Mouse (Mus musculus) naive thymus-derived CD4-positive, alpha-beta T cell, adult 2 months (primary cell): ENCODE data around the gene Serpinb12.
"Not testable (repeated sequence)": the region's sequence is repeated elsewhere in the genome, so short reads cannot be mapped to it uniquely, and the experiment has no call there.

ENCODE experiments used
- DNase-seq: peaks from one replicate; pipeline ENCODE4 v3.0.0-alpha.2; 2011; ENCODE audit warnings: low read depth

The Serpinb12 gene

GRCm38 (mm10) chr1:106934265-106934664 is at the start of gene Serpinb12:
TSS of gene Serpinb12 (plus strand) at chr1:106934449.
- DNase-seq: no peak

DNA sequence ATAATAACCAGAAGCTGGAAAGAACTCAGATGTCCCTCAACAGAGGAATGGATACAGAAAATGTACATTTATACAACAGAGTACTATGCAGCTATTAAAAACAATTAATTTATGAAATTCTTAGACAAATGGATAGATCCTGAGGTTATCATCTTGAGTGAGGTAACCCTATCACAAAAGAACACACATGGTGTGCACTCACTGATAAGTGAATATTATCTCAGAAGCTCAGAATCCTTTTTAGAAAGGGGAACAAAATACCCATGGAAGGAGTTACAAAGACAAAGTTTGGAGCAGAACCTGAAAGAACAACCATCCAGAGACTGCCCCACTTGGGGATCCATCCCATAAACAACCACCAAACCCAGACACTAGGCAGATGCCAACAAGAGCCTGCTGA is 39.1 kb upstream of the Serpinb12 start:
- not testable (repeated sequence) for DNase-seq

GRCm38 (mm10) chr1:106901406-106901805 is 32.8 kb upstream of the Serpinb12 start:
- no peak for DNase-seq

DNA sequence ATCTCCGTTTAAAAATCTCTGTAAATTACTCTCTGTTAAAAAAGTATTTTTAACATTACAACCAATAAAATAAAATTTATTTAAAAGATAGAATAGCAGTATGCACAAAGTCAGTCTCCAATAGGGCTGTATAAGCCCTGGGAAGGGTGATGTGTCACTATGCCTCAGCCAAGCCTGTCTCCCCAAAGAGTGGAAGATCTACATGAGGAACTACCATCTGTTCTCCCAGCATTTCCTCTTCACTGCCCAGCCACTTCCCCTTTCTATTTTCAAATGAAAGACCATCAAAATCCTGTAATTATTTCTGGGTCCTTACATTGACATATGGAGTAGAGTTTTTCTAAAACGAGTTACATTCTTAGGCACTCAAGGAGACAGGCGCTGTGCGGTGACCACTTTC is 2.3 kb upstream of the Serpinb12 start:
- DNase-seq: no peak

DNA sequence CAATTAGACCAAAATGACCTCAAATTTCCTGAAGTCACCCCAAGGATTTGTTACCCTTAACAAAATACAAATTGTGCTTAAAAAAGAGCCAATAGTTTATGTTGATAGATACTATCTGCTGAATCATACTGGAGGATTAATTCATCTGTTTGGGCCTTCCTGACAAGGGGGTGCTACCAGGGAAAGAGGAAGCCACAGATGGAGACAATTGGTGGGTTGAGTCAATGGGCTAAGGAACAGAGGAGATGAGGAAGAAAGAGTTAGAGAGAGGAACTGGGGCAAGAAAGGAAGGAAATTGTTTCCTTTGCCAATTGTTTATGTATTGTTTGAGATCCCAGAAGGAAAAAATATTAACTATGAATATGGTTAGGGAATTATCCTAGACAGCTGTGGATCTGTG is 591 bp upstream of the Serpinb12 start:
- DNase-seq: no peak

- no peak for DNase-seq
These were observed 13.0 kb downstream of the Serpinb12 start for GRCm38 (mm10) chr1:106947217-106947616.

DNA sequence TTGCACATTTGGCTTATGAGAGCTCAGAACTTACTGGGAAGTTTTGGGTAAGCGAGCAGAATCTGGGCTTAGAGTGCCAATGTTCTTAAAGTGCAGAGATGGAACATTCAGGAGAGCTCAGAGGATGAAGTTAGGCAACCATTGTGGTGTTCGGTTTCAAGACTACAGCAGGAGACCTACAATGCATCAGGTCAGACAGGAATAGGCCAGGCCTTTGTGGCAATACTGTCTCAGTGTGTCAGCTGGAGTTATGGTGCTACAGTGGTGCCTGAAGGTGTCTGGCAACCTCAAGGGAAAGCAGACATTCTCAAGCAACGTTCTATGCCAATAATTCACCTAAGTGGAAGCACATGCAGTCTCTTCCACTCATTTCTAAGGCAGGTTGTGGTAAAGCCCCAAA is 25.7 kb downstream of the Serpinb12 start:
- no peak for DNase-seq

GRCm38 (mm10) chr1:106961023-106961422 is 26.8 kb downstream of the Serpinb12 start:
- DNase-seq: peak; percentile 2

DNA sequence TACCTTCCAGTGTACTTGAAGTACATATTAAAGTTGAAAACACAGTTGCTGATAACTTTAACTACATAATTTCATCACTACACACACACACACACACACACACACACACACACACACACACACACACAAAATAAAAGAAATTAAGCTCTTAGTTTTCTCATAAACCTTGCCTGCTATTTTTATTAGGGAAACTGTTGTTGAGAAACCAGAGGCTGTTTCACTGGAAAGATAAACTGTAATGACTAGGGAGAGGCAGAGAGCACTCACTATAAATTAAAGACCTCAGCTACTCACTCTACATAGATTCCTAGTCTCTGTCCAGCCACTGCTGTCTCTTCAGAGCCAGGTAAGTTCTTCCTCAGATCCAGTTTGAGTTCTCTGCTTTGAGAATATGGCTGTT is 46.4 kb downstream of the Serpinb12 start, which contains the start of gene Serpinb13:
Serpinb13 (plus strand) TSS at position 301 of the 400 bp plus-strand sequence.
- DNase-seq: no peak

DNA sequence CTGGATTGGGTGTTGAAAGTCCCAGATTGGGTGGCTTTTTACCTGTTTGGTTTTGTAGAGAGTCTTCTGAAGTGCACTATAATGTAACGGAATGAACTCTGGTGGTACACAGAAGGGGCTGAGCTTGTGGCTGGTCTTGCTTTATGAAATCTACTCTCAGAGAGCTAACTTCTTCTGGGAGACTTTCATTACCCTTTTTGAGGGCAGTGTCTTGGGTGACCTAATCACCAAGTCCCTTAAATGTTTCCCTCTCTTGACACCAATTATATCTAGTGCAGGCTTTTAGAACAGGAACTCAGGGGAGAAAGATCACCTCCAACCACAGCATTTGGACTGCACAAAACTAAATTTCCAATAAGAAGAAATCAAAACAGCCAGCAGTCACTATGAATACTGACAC is 48.8 kb downstream of the Serpinb12 start:
- DNase-seq: no peak

DNA sequence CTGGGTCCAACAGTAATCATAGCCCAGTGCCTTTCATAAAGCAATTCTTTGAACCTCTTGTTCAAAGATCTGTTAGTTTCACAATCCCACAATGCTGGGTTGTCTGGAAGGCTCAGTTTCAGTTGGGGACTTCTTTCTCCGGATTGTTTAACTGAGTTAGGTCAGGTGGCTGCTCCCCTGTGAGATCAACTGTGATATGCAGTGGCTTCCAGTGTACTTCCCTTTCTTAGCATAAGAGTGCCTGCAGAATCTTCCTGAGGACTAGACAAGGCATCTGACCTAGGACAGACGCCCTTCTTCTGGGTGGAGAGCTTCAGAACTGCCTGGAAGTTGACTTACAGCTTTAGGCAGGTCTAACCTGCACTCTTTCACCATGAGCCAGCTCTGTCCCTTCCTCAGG is 49.6 kb downstream of the Serpinb12 start:
- DNase-seq: no peak

- no peak for DNase-seq
These were observed 66.2 kb downstream of the Serpinb12 start for GRCm38 (mm10) chr1:107000424-107000823.

DNA sequence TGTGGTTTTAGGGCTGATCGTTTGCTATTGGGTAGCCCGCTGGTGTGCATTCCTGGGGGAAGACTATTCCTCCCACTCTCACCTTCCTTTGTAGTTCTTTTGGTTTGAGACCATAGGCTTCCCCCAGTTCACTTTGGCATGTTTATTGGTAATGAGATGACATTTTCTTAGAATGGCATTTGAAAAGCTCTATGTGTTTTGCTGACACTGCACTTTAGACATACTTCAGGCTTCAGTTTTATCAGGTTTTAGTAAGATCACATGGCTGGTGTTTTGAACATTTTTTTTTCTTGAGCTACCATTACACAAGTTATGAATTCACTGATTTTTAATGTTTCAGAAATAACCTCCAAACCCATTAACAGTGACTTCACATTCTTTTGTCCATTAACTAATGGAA is 67.5 kb downstream of the Serpinb12 start:
- no peak for DNase-seq

DNA sequence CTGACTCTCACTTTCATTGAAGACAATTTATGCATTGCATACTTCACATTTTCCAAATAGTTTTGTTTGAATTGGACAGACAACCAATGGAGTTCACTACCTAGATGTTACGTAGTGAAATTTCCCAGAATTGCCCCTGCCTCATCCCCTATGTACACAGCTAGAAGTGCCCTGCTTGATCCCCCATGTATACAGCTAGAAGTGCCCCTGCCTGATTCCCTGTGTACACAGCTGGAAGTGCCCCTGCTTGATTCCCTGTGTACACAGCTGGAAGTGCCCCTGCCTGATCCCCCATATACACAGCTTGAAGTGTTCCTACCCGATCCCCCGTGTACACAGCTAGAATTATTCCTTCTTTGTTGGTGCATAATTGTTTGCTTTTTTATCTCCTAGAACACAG is 72.1 kb downstream of the Serpinb12 start:
- DNase-seq: no peak
